Mouse (Mus musculus) left cerebral cortex, adult 6 months (tissue): ENCODE data around the gene Peli1. TPM values are rescaled to one million over a fixed set of nuclear protein-coding genes. Genes with fewer than 3 reads are reported as not detected.

Source experiments
- long read RNA-seq, 2 experiments: library from polyadenylated mRNA; unstranded; transcript quantifications; one replicate each; pipeline ENCODE4 v2.0.0; 2019 to 2020
- polyA plus RNA-seq: library from polyadenylated mRNA; unstranded; fragments of <200 nt; fragmentation: Nextera tagmentation; gene quantifications from 2 replicates; pipeline ENCODE4 v1.2.3, GENCODE M21; 2021

Peli1 gene
- polyA plus RNA-seq: 13.6 and 15.3 TPM in 2 replicates
- long read RNA-seq, experiment 1, transcript Peli1-201 (7 exons, 3,514 nt): major isoform, 177 of 191 reads
- long read RNA-seq, experiment 1, partial matches to known transcripts: 6 of 191 reads
- long read RNA-seq, experiment 1, other reads (novel, unspliced or antisense): 7 of 191 reads
- long read RNA-seq, experiment 2, transcript Peli1-201 (7 exons, 3,514 nt): major isoform, 15 of 33 reads
- long read RNA-seq, experiment 2, partial matches to known transcripts: 0 of 33 reads
- long read RNA-seq, experiment 2, other reads (novel, unspliced or antisense): 18 of 33 reads

GRCm38 (mm10) chr11:21091067-21091427, at the start of gene Peli1:
TSS of gene Peli1 (plus strand) at chr11:21091291.

Other genes with a start within 250 kb of the Peli1 start
- gene Vps54, start 148.0 kb downstream of the Peli1 start, polyA plus RNA-seq: 1.7 and 2.1 TPM in 2 replicates